Mouse (Mus musculus) bone marrow macrophage, adult 2 months (primary cell): Measurements from ENCODE around the gene Proz.

ENCODE experiments used
- CTCF ChIP-seq: IDR thresholded peaks from 2 replicates; pipeline ENCODE4 v1.5.1; 2012; ENCODE audit warnings: low read depth, mild to moderate bottlenecking, low read length, moderate library complexity
- POLR2A ChIP-seq: IDR thresholded peaks from 2 replicates; pipeline ENCODE4 v1.6.1; 2012; ENCODE audit warnings: mild to moderate bottlenecking, low read depth, low read length, borderline replicate concordance

DNA sequence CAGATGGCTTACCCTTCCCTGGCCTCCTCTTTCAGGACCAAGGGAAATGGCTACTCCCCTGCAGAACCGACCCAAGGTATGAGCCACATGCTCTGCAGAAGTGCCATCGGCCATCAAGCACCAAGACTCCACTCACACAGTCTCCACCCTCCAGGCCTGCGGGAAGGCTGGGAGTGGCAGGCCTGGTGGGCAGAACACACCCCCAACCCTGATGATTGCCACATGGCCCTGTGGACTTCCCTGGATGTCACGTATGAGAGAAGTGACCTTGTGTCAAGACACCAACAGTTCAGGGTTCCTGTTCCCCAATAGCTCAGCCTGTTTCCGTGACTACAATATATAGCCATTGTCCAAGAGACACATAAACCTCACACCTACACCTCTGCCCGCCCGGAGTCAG is 23.7 kb upstream of the Proz start, which contains the start of gene F10:
- no peak for TF ChIP-seq CTCF
- no peak for TF ChIP-seq POLR2A
